26 mouse cellular contexts compared by ENCODE assay signal in the genomic region with DNA sequence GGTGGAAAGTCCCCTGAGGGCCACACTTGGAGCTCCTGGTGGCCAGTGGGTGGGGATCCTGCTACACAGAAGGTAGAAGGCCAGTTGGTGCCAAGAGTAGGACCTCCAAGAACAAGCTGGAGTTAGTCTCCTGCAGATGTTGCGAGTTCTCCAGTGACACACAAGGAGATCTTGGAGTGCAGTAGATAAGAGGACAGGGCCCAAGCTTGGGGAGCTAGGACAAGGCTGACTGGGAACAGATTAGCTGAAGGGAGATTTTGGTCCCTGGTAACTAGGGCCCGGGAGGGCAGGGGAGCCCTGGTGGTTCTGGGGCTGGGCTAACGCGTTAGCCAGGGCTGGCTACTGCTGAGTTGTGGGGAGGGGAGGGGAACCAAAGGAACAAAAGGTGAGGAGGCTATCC. TPM values are rescaled to one million over a fixed set of nuclear protein-coding genes. Genes with fewer than 3 reads are reported as not detected.
DNase-seq lines count a peak whose midpoint lies in the region; ATAC-seq and TF ChIP-seq lines count a peak whose summit lies in the region.
"Had no signal": no experiment of that assay in that cellular context is flagged by ENCODE, and none has a peak within 500 bp of the region (broad histone marks: within the 10 kb centered on the region; RNA-seq: fewer than 3 reads in every experiment).

No protein-coding gene starts in this region.

- H3K4me3 ChIP-seq in liver, adult 2 months (ENCODE audit: insufficient read depth, low read depth, low read length) = no peak overlapping the region
- no peak overlapping the region for H3K4me3 ChIP-seq in liver, embryonic 15.5 days (replicated peaks)
- H3K4me3 ChIP-seq: embryonic facial prominence, embryonic 15.5 days; erythroblast, embryonic 14.5 days; forebrain, embryonic 10.5 days; gastrocnemius, adult 2 months; heart, embryonic 12.5 days; hindbrain, embryonic 10.5 days had no signal

- no peak for TF ChIP-seq CTCF in liver, adult 2 months (IDR thresholded peaks at IDR 0.05; ENCODE audit: low read depth, low read length)

- DNase-seq in liver, adult 2 months (ENCODE audit: extremely low read depth, low read depth, low spot score) = no peak
- no peak for DNase-seq in liver
- DNase-seq in c-Kit-positive CD71-positive TER-119-negative erythroid progenitor cells, embryonic 14.5 days (ENCODE audit: low read depth) = peak; percentile 16
- no peak for DNase-seq in spleen, adult 18-20 months
- DNase-seq in cerebellum, adult 11 months = no peak
- DNase-seq in embryo, embryonic 10.5 days (ENCODE audit: low spot score) = no peak
- DNase-seq: adrenal gland, adult 8-10 months; adrenal gland, postnatal 36 days; cerebellum, adult 11-12 months; cerebellum, postnatal 10 days; embryo, embryonic 11 days; gastrocnemius, adult 2 months; gastrocnemius, postnatal 25 days had no signal

- no peak overlapping the region for H3K9ac ChIP-seq in liver, adult 2 months (ENCODE audit: low read depth, low read length)
- H3K9ac ChIP-seq in liver, embryonic 15.5 days = no peak overlapping the region
- H3K9ac ChIP-seq: embryonic facial prominence, embryonic 15.5 days; heart, embryonic 12.5 days; hindbrain, embryonic 14.5 days had no signal

- no peaks in the 10 kb centered on the region for H3K27me3 ChIP-seq in liver, adult 2 months (ENCODE audit: control insufficient read depth, insufficient read depth, low read length)
- no peaks in the 10 kb centered on the region for H3K27me3 ChIP-seq in liver, embryonic 15.5 days
- H3K27me3 ChIP-seq: embryonic facial prominence, embryonic 15.5 days; heart, embryonic 12.5 days had no signal

- H3K4me2 ChIP-seq in liver, embryonic 15.5 days = no peak overlapping the region
- H3K4me2 ChIP-seq: embryonic facial prominence, embryonic 15.5 days; heart, embryonic 12.5 days; hindbrain, embryonic 14.5 days had no signal

- ATAC-seq in liver, embryonic 15.5 days (ENCODE audit: insufficient read depth) = no peak
- ATAC-seq: forebrain, embryonic 14.5 days had no signal

- peak overlapping the region; percentile 62; the same call in 1 of the 2 replicates for H3K27ac ChIP-seq in liver, adult 2 months (replicated peaks; ENCODE audit: insufficient read depth, low read depth, low read length)
- 0 out of 2 replicates have a peak overlapping the region, but pooled peaks have one; percentile 33 for H3K27ac ChIP-seq in liver, embryonic 15.5 days (replicated peaks)
- H3K27ac ChIP-seq: embryonic facial prominence, embryonic 15.5 days; forebrain, embryonic 10.5 days; gastrocnemius, adult 2 months; hindbrain, embryonic 10.5 days; hindbrain, embryonic 14.5 days had no signal

- H3K4me1 ChIP-seq in liver, adult 2 months (ENCODE audit: control insufficient read depth, insufficient read depth, low read length) = peaks cover 11% of the 10 kb centered on the region
- peaks cover 14% of the 10 kb centered on the region for H3K4me1 ChIP-seq in liver, embryonic 15.5 days (replicated peaks)

- 99% methylated on average over 4 of the region's 4 CpGs for WGBS in liver, adult 2 months
- 54% methylated on average over 4 of the region's 4 CpGs for WGBS in liver, embryonic 15.5 days (ENCODE audit: insufficient replicate concordance)

- H3K9me3 ChIP-seq in liver, embryonic 15.5 days (replicated peaks) = no peaks in the 10 kb centered on the region
- H3K9me3 ChIP-seq: embryonic facial prominence, embryonic 15.5 days; forebrain, embryonic 10.5 days; heart, embryonic 12.5 days; hindbrain, embryonic 10.5 days had no signal

- 0 out of 2 replicates have a peak, but pooled peaks cover under 1% of the 10 kb centered on the region for H3K79me2 ChIP-seq in liver, adult 2 months (ENCODE audit: control insufficient read depth, insufficient read depth, low read length)

- TF ChIP-seq POLR2A in liver, adult 2 months (IDR thresholded peaks at IDR 0.05; ENCODE audit: extremely low read depth, insufficient read depth, low read length) = no peak

- H3K36me3 ChIP-seq in liver, adult 2 months (ENCODE audit: control insufficient read depth, insufficient read depth, low read length) = peaks cover 5% of the 10 kb centered on the region; the same call in 1 of the 2 replicates
- H3K36me3 ChIP-seq in liver, embryonic 15.5 days (replicated peaks) = peaks cover 68% of the 10 kb centered on the region

RNA-seq across cellular contexts. Expression of a gene that starts 32.3 kb away (rescaled TPM):
- 64.2 and 82.1 TPM in 2 replicates for total RNA-seq in liver, adult 2 months (2014; rRNA removed)
- 68.0 and 79.0 TPM in 2 replicates for polyA plus RNA-seq in liver, adult 2 months (2012; rRNA removed)
- polyA plus RNA-seq in liver, embryonic 15.5 days (2015; fragmentation: Nextera tagmentation; extraction: Ambion mirVana) = 118 and 121 TPM in 2 replicates

RNA-seq across cellular contexts. Expression of a gene that starts 45.8 kb away (rescaled TPM):
- not detected in 2 replicates for total RNA-seq in liver, adult 2 months (2014; rRNA removed)
- 0.09 TPM in 1 of 2 replicates, not detected in the other for polyA plus RNA-seq in liver, adult 2 months (2012; rRNA removed)
- 0.17 TPM in 1 of 2 replicates, not detected in the other for polyA plus RNA-seq in liver, embryonic 15.5 days (2015; fragmentation: Nextera tagmentation; extraction: Ambion mirVana)
- total RNA-seq: ES-E14; gastrocnemius, adult 2 months; gastrocnemius, postnatal 25 days; heart, adult 8-10 months; heart, postnatal 25 days had no signal
- polyA plus RNA-seq: embryonic facial prominence, embryonic 11.5 days; erythroblast, embryonic 14.5 days; forebrain, embryonic 10.5 days; forebrain, embryonic 14.5 days; heart, embryonic 12.5 days; heart, embryonic 16.5 days; hindbrain, embryonic 10.5 days; hindbrain, embryonic 14.5 days had no signal

RNA-seq across cellular contexts. Expression of a gene that starts 48.4 kb away (rescaled TPM):
- 11.9 and 14.3 TPM in 2 replicates for total RNA-seq in liver, adult 2 months (2014; rRNA removed)
- 19.9 and 24.3 TPM in 2 replicates for polyA plus RNA-seq in liver, adult 2 months (2012; rRNA removed)
- polyA plus RNA-seq in liver, embryonic 15.5 days (2015; fragmentation: Nextera tagmentation; extraction: Ambion mirVana) = 20.2 and 21.2 TPM in 2 replicates
